Mouse (Mus musculus): Measurements from ENCODE around the gene Rasl10b.

Rasl10b gene

GRCm38 (mm10) chr11:83397626-83398025, 11.3 kb upstream of the Rasl10b start:
- peaks cover 65% of the 10 kb centered on the region for H3K36me3 ChIP-seq (ENCODE audit: insufficient read depth, low read length)
- no peaks in the 10 kb centered on the region for H3K27me3 ChIP-seq (ENCODE audit: insufficient read depth, low read length)
- no peaks in the 10 kb centered on the region for H3K9me3 ChIP-seq (ENCODE audit: low read length)
- H3K4me1 ChIP-seq (replicated peaks; ENCODE audit: low read depth, low read length), result peaks cover 28% of the 10 kb centered on the region
- no peak overlapping the region for H3K4me3 ChIP-seq (replicated peaks; ENCODE audit: low read length)
- TF ChIP-seq CTCF (conservative IDR thresholded peaks at IDR 0.05; ENCODE audit: low read length), result no peak
- TF ChIP-seq POU5F1 (IDR thresholded peaks at IDR 0.05; ENCODE audit: borderline replicate concordance, low read length), result no peak
- no peak for TF ChIP-seq NANOG (IDR thresholded peaks at IDR 0.05; ENCODE audit: borderline replicate concordance, low read length)

- Histone ChIP-seq H3K27me3 (ENCODE audit: insufficient read depth, low read length) (no peaks in the 10 kb centered on the region), H3K9me3 (ENCODE audit: low read length) (no peaks in the 10 kb centered on the region), H3K4me1 (replicated peaks; ENCODE audit: low read depth, low read length) (peaks cover 38% of the 10 kb centered on the region), H3K4me3 (replicated peaks; ENCODE audit: low read length) (no peak overlapping the region), H3K36me3 (ENCODE audit: insufficient read depth, low read length) (peaks cover 65% of the 10 kb centered on the region)
- no peak for TF ChIP-seq POU5F1 (IDR thresholded peaks at IDR 0.05; ENCODE audit: borderline replicate concordance, low read length)
Observed at GRCm38 (mm10) chr11:83398724-83399123, 10.2 kb upstream of the Rasl10b start.

- peaks cover 21% of the 10 kb centered on the region for H3K27me3 ChIP-seq (ENCODE audit: insufficient read depth, low read length)
- H3K4me3 ChIP-seq (replicated peaks; ENCODE audit: low read length), result no peak overlapping the region
- no peaks in the 10 kb centered on the region for H3K9me3 ChIP-seq (ENCODE audit: low read length)
- peaks cover 41% of the 10 kb centered on the region for H3K4me1 ChIP-seq (replicated peaks; ENCODE audit: low read depth, low read length)
- peaks cover 41% of the 10 kb centered on the region for H3K36me3 ChIP-seq (ENCODE audit: insufficient read depth, low read length)
- TF ChIP-seq POU5F1 (IDR thresholded peaks at IDR 0.05; ENCODE audit: borderline replicate concordance, low read length) (no peak), CTCF (conservative IDR thresholded peaks at IDR 0.05; ENCODE audit: low read length) (no peak), NANOG (IDR thresholded peaks at IDR 0.05; ENCODE audit: borderline replicate concordance, low read length) (no peak)
Observed at GRCm38 (mm10) chr11:83403787-83404186, 5.2 kb upstream of the Rasl10b start.

- H3K27me3 ChIP-seq (ENCODE audit: insufficient read depth, low read length), result peaks cover 44% of the 10 kb centered on the region
- TF ChIP-seq NANOG (IDR thresholded peaks at IDR 0.05; ENCODE audit: borderline replicate concordance, low read length) (no peak), CTCF (conservative IDR thresholded peaks at IDR 0.05; ENCODE audit: low read length) (no peak)
- H3K4me3 ChIP-seq (replicated peaks; ENCODE audit: low read length), result no peak overlapping the region
- peaks cover 23% of the 10 kb centered on the region for H3K36me3 ChIP-seq (ENCODE audit: insufficient read depth, low read length)
- no peaks in the 10 kb centered on the region for H3K9me3 ChIP-seq (ENCODE audit: low read length)
- peaks cover 45% of the 10 kb centered on the region for H3K4me1 ChIP-seq (replicated peaks; ENCODE audit: low read depth, low read length)
Observed at GRCm38 (mm10) chr11:83406391-83406790, 2.5 kb upstream of the Rasl10b start.

GRCm38 (mm10) chr11:83408242-83408641, 695 bp upstream of the Rasl10b start:
- Histone ChIP-seq H3K27me3 (ENCODE audit: insufficient read depth, low read length) (peaks cover 63% of the 10 kb centered on the region), H3K4me1 (replicated peaks; ENCODE audit: low read depth, low read length) (peaks cover 43% of the 10 kb centered on the region), H3K4me3 (replicated peaks; ENCODE audit: low read length) (no peak overlapping the region), H3K36me3 (ENCODE audit: insufficient read depth, low read length) (peaks cover 13% of the 10 kb centered on the region), H3K9me3 (ENCODE audit: low read length) (no peaks in the 10 kb centered on the region)
- no peak for TF ChIP-seq NANOG (IDR thresholded peaks at IDR 0.05; ENCODE audit: borderline replicate concordance, low read length)
- no peak for TF ChIP-seq CTCF (conservative IDR thresholded peaks at IDR 0.05; ENCODE audit: low read length)
- TF ChIP-seq POU5F1 (IDR thresholded peaks at IDR 0.05; ENCODE audit: borderline replicate concordance, low read length), result no peak

GRCm38 (mm10) chr11:83409792-83410291, 905 bp downstream of the Rasl10b start:
- H3K36me3 ChIP-seq (ENCODE audit: insufficient read depth, low read length), result no peaks in the 10 kb centered on the region
- TF ChIP-seq CTCF (conservative IDR thresholded peaks at IDR 0.05; ENCODE audit: low read length) (no peak), POU5F1 (IDR thresholded peaks at IDR 0.05; ENCODE audit: borderline replicate concordance, low read length) (no peak), NANOG (IDR thresholded peaks at IDR 0.05; ENCODE audit: borderline replicate concordance, low read length) (no peak)

GRCm38 (mm10) chr11:83410510-83410909, 1.6 kb downstream of the Rasl10b start:
- peaks cover 27% of the 10 kb centered on the region for H3K4me1 ChIP-seq (replicated peaks; ENCODE audit: low read depth, low read length)
- 0 out of 2 replicates have a peak overlapping the region, but pooled peaks have one; percentile 80 for H3K4me3 ChIP-seq (replicated peaks; ENCODE audit: low read length)
- TF ChIP-seq NANOG (IDR thresholded peaks at IDR 0.05; ENCODE audit: borderline replicate concordance, low read length), result no peak
- H3K27me3 ChIP-seq (ENCODE audit: insufficient read depth, low read length), result peaks cover 77% of the 10 kb centered on the region
- no peaks in the 10 kb centered on the region for H3K9me3 ChIP-seq (ENCODE audit: low read length)
- no peaks in the 10 kb centered on the region for H3K36me3 ChIP-seq (ENCODE audit: insufficient read depth, low read length)

More at GRCm38 (mm10) chr11:83409792-83410291, 905 bp downstream of the Rasl10b start:
- peaks cover 30% of the 10 kb centered on the region for H3K4me1 ChIP-seq (replicated peaks; ENCODE audit: low read depth, low read length)
- H3K27me3 ChIP-seq (ENCODE audit: insufficient read depth, low read length), result peaks cover 75% of the 10 kb centered on the region
- no peaks in the 10 kb centered on the region for H3K9me3 ChIP-seq (ENCODE audit: low read length)
- peak overlapping the region; percentile 80 for H3K4me3 ChIP-seq (replicated peaks; ENCODE audit: low read length)

- Histone ChIP-seq H3K36me3 (ENCODE audit: insufficient read depth, low read length) (no peaks in the 10 kb centered on the region), H3K9me3 (ENCODE audit: low read length) (no peaks in the 10 kb centered on the region), H3K27me3 (ENCODE audit: insufficient read depth, low read length) (peaks cover 87% of the 10 kb centered on the region), H3K4me3 (replicated peaks; ENCODE audit: low read length) (no peak overlapping the region), H3K4me1 (replicated peaks; ENCODE audit: low read depth, low read length) (peaks cover 21% of the 10 kb centered on the region)
- TF ChIP-seq NANOG (IDR thresholded peaks at IDR 0.05; ENCODE audit: borderline replicate concordance, low read length) (no peak), CTCF (conservative IDR thresholded peaks at IDR 0.05; ENCODE audit: low read length) (no peak), POU5F1 (IDR thresholded peaks at IDR 0.05; ENCODE audit: borderline replicate concordance, low read length) (no peak)
Observed at GRCm38 (mm10) chr11:83417080-83417479, 8.1 kb downstream of the Rasl10b start.

- H3K27me3 ChIP-seq (ENCODE audit: insufficient read depth, low read length), result peaks cover 87% of the 10 kb centered on the region
- no peaks in the 10 kb centered on the region for H3K9me3 ChIP-seq (ENCODE audit: low read length)
- no peaks in the 10 kb centered on the region for H3K36me3 ChIP-seq (ENCODE audit: insufficient read depth, low read length)
- H3K4me1 ChIP-seq (replicated peaks; ENCODE audit: low read depth, low read length), result peaks cover 16% of the 10 kb centered on the region
- TF ChIP-seq POU5F1 (IDR thresholded peaks at IDR 0.05; ENCODE audit: borderline replicate concordance, low read length) (no peak), NANOG (IDR thresholded peaks at IDR 0.05; ENCODE audit: borderline replicate concordance, low read length) (no peak), CTCF (conservative IDR thresholded peaks at IDR 0.05; ENCODE audit: low read length) (no peak)
- H3K4me3 ChIP-seq (replicated peaks; ENCODE audit: low read length), result no peak overlapping the region
Observed at GRCm38 (mm10) chr11:83417708-83418107, 8.8 kb downstream of the Rasl10b start.

All from E14TG2a.4 (cell line).